Mouse (Mus musculus) cerebellum, adult (tissue): ENCODE data around the gene Fibp.

ENCODE experiments used
- ATAC-seq: cut with Nextera tagmentation; 2 replicates; pipeline ENCODE4 v1.9.2; 2017; ENCODE audit warnings: mild to moderate bottlenecking, moderate library complexity, mixed read lengths; ENCODE audit not compliant: insufficient number of reproducible peaks, low FRiP score, low TSS enrichment

Gene Fibp

GRCm38 (mm10) chr19:5460465-5460911 is at the start of gene Fibp:
Gene Fibp (plus strand): TSS chr19:5460615.
- peak; percentile 21; the same call in 1 of the 2 replicates for ATAC-seq

- ATAC-seq = no peak
Observed at GRCm38 (mm10) chr19:5410641-5411040, 49.8 kb upstream of the Fibp start.

GRCm38 (mm10) chr19:5411961-5412360 is 48.5 kb upstream of the Fibp start:
- no peak for ATAC-seq

GRCm38 (mm10) chr19:5413840-5414239 is 46.6 kb upstream of the Fibp start:
- ATAC-seq = no peak

GRCm38 (mm10) chr19:5414534-5414957 is 45.9 kb upstream of the Fibp start:
- no peak for ATAC-seq

- ATAC-seq = no peak
Observed at GRCm38 (mm10) chr19:5418750-5419466, 41.5 kb upstream of the Fibp start.

GRCm38 (mm10) chr19:5419630-5420029 is 40.8 kb upstream of the Fibp start:
- no peak for ATAC-seq

- no peak for ATAC-seq
Observed at GRCm38 (mm10) chr19:5420579-5420978, 39.8 kb upstream of the Fibp start.

GRCm38 (mm10) chr19:5421784-5422183 is 38.6 kb upstream of the Fibp start:
- ATAC-seq = no peak

GRCm38 (mm10) chr19:5422267-5422666 is 38.1 kb upstream of the Fibp start:
- ATAC-seq = no peak

GRCm38 (mm10) chr19:5422895-5423443 is 37.4 kb upstream of the Fibp start:
- ATAC-seq = no peak

GRCm38 (mm10) chr19:5423561-5423960 is 36.9 kb upstream of the Fibp start:
- ATAC-seq = no peak

GRCm38 (mm10) chr19:5424092-5424781 is 36.2 kb upstream of the Fibp start:
- peak; percentile 34 for ATAC-seq

- peak; percentile 63 for ATAC-seq
Observed at GRCm38 (mm10) chr19:5424782-5425741, 35.4 kb upstream of the Fibp start, which contains the start of the genes Drap1 and AI837181. Gene Drap1 (minus strand): TSS chr19:5424979. Gene AI837181 (plus strand): TSS chr19:5425144.

- no peak for ATAC-seq
Observed at GRCm38 (mm10) chr19:5425906-5426565, 34.4 kb upstream of the Fibp start.

- ATAC-seq = no peak
Observed at GRCm38 (mm10) chr19:5426640-5427290, 33.6 kb upstream of the Fibp start.

GRCm38 (mm10) chr19:5428083-5428482 is 32.3 kb upstream of the Fibp start:
- no peak for ATAC-seq

GRCm38 (mm10) chr19:5429219-5429618 is 31.2 kb upstream of the Fibp start:
- ATAC-seq = no peak

GRCm38 (mm10) chr19:5429806-5430205 is 30.6 kb upstream of the Fibp start:
- no peak for ATAC-seq
